Mouse (Mus musculus): ENCODE results near the gene Dip2c.

GRCm38 (mm10) chr13:9712971-9713370 lies 436.6 kb downstream of the Dip2c start:
- TF ChIP-seq MYB (IDR thresholded peaks at IDR 0.05; ENCODE audit: low read depth, low read length) (no peak), POLR2A (IDR thresholded peaks at IDR 0.05; ENCODE audit: control insufficient read depth in 1 of 2, insufficient read depth in 1 of 2, low read depth in 1 of 2, low read length in 2 of 2, poor library complexity in 1 of 2) (no peak), CTCF (IDR thresholded peaks at IDR 0.05 in 2 of 3, conservative IDR thresholded peaks at IDR 0.05 in 1 of 3; ENCODE audit: control insufficient read depth in 1 of 3, insufficient read depth in 1 of 3, low read depth in 2 of 3, low read length in 3 of 3, poor library complexity in 1 of 3, severe bottlenecking in 1 of 3) (no peak)
